In the genomic region with DNA sequence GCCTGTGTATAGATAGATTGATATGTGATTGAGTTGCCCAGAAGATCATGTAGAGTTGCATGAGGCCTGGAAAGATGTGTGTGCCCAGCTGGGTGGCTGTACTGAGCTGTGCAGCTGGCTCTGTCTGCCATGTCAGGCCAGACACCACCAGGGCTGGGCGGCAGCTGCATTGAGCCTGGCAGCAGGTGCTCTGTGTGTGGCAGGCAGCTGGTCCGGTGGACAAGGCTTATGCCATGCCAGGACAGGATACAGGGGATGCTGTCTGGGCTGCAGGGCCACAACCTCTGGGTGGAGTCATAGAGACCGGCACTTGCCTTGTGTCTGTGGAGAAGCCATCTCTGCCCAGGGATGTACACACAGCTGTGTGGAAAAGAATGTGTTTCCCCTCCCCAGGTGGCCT, we compare ENCODE assay signal across 38 mouse cellular contexts. TPM values are rescaled to one million over a fixed set of nuclear protein-coding genes. Genes with fewer than 3 reads are reported as not detected.
A peak's percentile ranks its signal among the peaks of the same experiment; 100 is the strongest.
DNase-seq lines count a peak whose midpoint lies in the region; ATAC-seq and TF ChIP-seq lines count a peak whose summit lies in the region.
"Had no signal": no experiment of that assay in that cellular context is flagged by ENCODE, and none has a peak within 500 bp of the region (broad histone marks: within the 10 kb centered on the region; RNA-seq: fewer than 3 reads in every experiment).

No protein-coding gene starts in this region.

- ATAC-seq in embryonic facial prominence, embryonic 14.5 days (ENCODE audit: low read depth) = peak; percentile 33; the same call in 1 of the 2 replicates
- ATAC-seq in hindbrain, postnatal 0 days = peak; percentile 32; the same call in 1 of the 2 replicates
- ATAC-seq in hindbrain, embryonic 16.5 days = no peak
- no peak for ATAC-seq in midbrain, embryonic 11.5 days (ENCODE audit: low FRiP score)
- ATAC-seq: forebrain, embryonic 14.5 days; inflammation-experienced regulatory T-cells, adult 6 months; Patski had no signal

- WGBS in embryonic facial prominence, embryonic 14.5 days = 64% methylated on average over 3 of the region's 3 CpGs
- WGBS in embryonic facial prominence, embryonic 10.5 days = 86% methylated on average over 3 of the region's 3 CpGs
- WGBS in hindbrain, postnatal 0 days = 39% methylated on average over 3 of the region's 3 CpGs
- WGBS in hindbrain, embryonic 16.5 days = 52% methylated on average over 2 of the region's 3 CpGs
- 80% methylated on average over 3 of the region's 3 CpGs for WGBS in midbrain, embryonic 11.5 days
- 91% methylated on average over 3 of the region's 3 CpGs for WGBS in midbrain, embryonic 10.5 days

- no peaks in the 10 kb centered on the region for H3K9me3 ChIP-seq in embryonic facial prominence, embryonic 14.5 days (ENCODE audit: control insufficient read depth, low read length)
- H3K9me3 ChIP-seq in embryonic facial prominence, embryonic 10.5 days = no peaks in the 10 kb centered on the region
- H3K9me3 ChIP-seq in hindbrain, postnatal 0 days (ENCODE audit: low read length) = no peaks in the 10 kb centered on the region
- H3K9me3 ChIP-seq in hindbrain, embryonic 16.5 days (ENCODE audit: control insufficient read depth, low read length) = no peaks in the 10 kb centered on the region
- H3K9me3 ChIP-seq in midbrain, embryonic 11.5 days (ENCODE audit: control insufficient read depth, low read length) = no peaks in the 10 kb centered on the region
- no peaks in the 10 kb centered on the region for H3K9me3 ChIP-seq in midbrain, embryonic 10.5 days (replicated peaks)
- H3K9me3 ChIP-seq: embryonic facial prominence, embryonic 13.5 days; G1E; heart, embryonic 10.5 days; hindbrain, embryonic 13.5 days; liver, embryonic 15.5 days; stomach, embryonic 15.5 days had no signal

- no peak overlapping the region for H3K4me2 ChIP-seq in embryonic facial prominence, embryonic 14.5 days (ENCODE audit: low read depth, low read length)
- no peak overlapping the region for H3K4me2 ChIP-seq in hindbrain, postnatal 0 days (ENCODE audit: low read depth, low read length)
- H3K4me2 ChIP-seq in hindbrain, embryonic 16.5 days (ENCODE audit: low read length) = no peak overlapping the region
- H3K4me2 ChIP-seq in midbrain, embryonic 11.5 days = no peak overlapping the region
- H3K4me2 ChIP-seq: embryonic facial prominence, embryonic 13.5 days; hindbrain, embryonic 13.5 days; liver, embryonic 15.5 days; lung, embryonic 14.5 days; stomach, embryonic 15.5 days had no signal

- no peaks in the 10 kb centered on the region for H3K27me3 ChIP-seq in embryonic facial prominence, embryonic 14.5 days (replicated peaks; ENCODE audit: control insufficient read depth, insufficient read depth, low read length)
- peaks cover 8% of the 10 kb centered on the region; the same call in 1 of the 2 replicates for H3K27me3 ChIP-seq in embryonic facial prominence, embryonic 10.5 days (replicated peaks; ENCODE audit: low read depth, poor library complexity, severe bottlenecking)
- no peaks in the 10 kb centered on the region for H3K27me3 ChIP-seq in hindbrain, postnatal 0 days (ENCODE audit: insufficient read depth, low read length)
- no peaks in the 10 kb centered on the region for H3K27me3 ChIP-seq in hindbrain, embryonic 16.5 days (replicated peaks; ENCODE audit: control insufficient read depth, insufficient read depth, low read length)
- no peaks in the 10 kb centered on the region for H3K27me3 ChIP-seq in midbrain, embryonic 11.5 days (ENCODE audit: control insufficient read depth, insufficient read depth, low read length)
- no peaks in the 10 kb centered on the region for H3K27me3 ChIP-seq in midbrain, embryonic 10.5 days (ENCODE audit: low read depth, poor library complexity, severe bottlenecking)
- H3K27me3 ChIP-seq: embryonic facial prominence, embryonic 13.5 days; hindbrain, embryonic 13.5 days; Patski; stomach, embryonic 15.5 days had no signal

- TF ChIP-seq CTCF in hindbrain, postnatal 0 days (IDR thresholded peaks at IDR 0.05; ENCODE audit: low read depth) = no peak

- no peaks in the 10 kb centered on the region for H3K4me1 ChIP-seq in embryonic facial prominence, embryonic 14.5 days (ENCODE audit: control insufficient read depth, insufficient read depth, low read length)
- H3K4me1 ChIP-seq in embryonic facial prominence, embryonic 10.5 days = peaks cover 4% of the 10 kb centered on the region; the same call in 1 of the 2 replicates
- H3K4me1 ChIP-seq in hindbrain, postnatal 0 days (ENCODE audit: insufficient read depth, low read length) = no peaks in the 10 kb centered on the region
- no peaks in the 10 kb centered on the region for H3K4me1 ChIP-seq in hindbrain, embryonic 16.5 days (ENCODE audit: control insufficient read depth, insufficient read depth, low read depth, low read length)
- no peaks in the 10 kb centered on the region for H3K4me1 ChIP-seq in midbrain, embryonic 11.5 days (ENCODE audit: control insufficient read depth, insufficient read depth, low read length)
- H3K4me1 ChIP-seq in midbrain, embryonic 10.5 days = peaks cover 20% of the 10 kb centered on the region
- H3K4me1 ChIP-seq: heart, embryonic 10.5 days; liver, embryonic 15.5 days had no signal

- H3K4me3 ChIP-seq in embryonic facial prominence, embryonic 14.5 days (ENCODE audit: low read depth, low read length) = no peak overlapping the region
- no peak overlapping the region for H3K4me3 ChIP-seq in embryonic facial prominence, embryonic 10.5 days
- no peak overlapping the region for H3K4me3 ChIP-seq in hindbrain, postnatal 0 days (ENCODE audit: low read length)
- H3K4me3 ChIP-seq in hindbrain, embryonic 16.5 days (ENCODE audit: low read length) = no peak overlapping the region
- H3K4me3 ChIP-seq in midbrain, embryonic 11.5 days (ENCODE audit: low read depth, low read length) = no peak overlapping the region
- no peak overlapping the region for H3K4me3 ChIP-seq in midbrain, embryonic 10.5 days
- H3K4me3 ChIP-seq: embryonic facial prominence, embryonic 13.5 days; heart, embryonic 10.5 days; hindbrain, embryonic 13.5 days; layer of hippocampus, adult 2 months; liver, embryonic 15.5 days; stomach, embryonic 15.5 days had no signal

- no peaks in the 10 kb centered on the region for H3K36me3 ChIP-seq in embryonic facial prominence, embryonic 14.5 days (ENCODE audit: control insufficient read depth, insufficient read depth, low read length)
- H3K36me3 ChIP-seq in embryonic facial prominence, embryonic 10.5 days (replicated peaks) = no peaks in the 10 kb centered on the region
- no peaks in the 10 kb centered on the region for H3K36me3 ChIP-seq in hindbrain, postnatal 0 days (ENCODE audit: insufficient read depth, low read length)
- no peaks in the 10 kb centered on the region for H3K36me3 ChIP-seq in hindbrain, embryonic 16.5 days (ENCODE audit: control insufficient read depth, insufficient read depth, low read length)
- no peaks in the 10 kb centered on the region for H3K36me3 ChIP-seq in midbrain, embryonic 11.5 days (ENCODE audit: control insufficient read depth, insufficient read depth, low read length)
- H3K36me3 ChIP-seq in midbrain, embryonic 10.5 days = no peaks in the 10 kb centered on the region
- H3K36me3 ChIP-seq: G1E; heart, embryonic 10.5 days; hindbrain, embryonic 13.5 days; liver, embryonic 15.5 days; stomach, embryonic 15.5 days had no signal

- H3K9ac ChIP-seq in embryonic facial prominence, embryonic 14.5 days (ENCODE audit: low read depth, low read length) = no peak overlapping the region
- H3K9ac ChIP-seq in hindbrain, postnatal 0 days (replicated peaks; ENCODE audit: low read length) = no peak overlapping the region
- H3K9ac ChIP-seq in hindbrain, embryonic 16.5 days (ENCODE audit: low read depth, low read length) = no peak overlapping the region
- no peak overlapping the region for H3K9ac ChIP-seq in midbrain, embryonic 11.5 days (ENCODE audit: low read length)
- H3K9ac ChIP-seq: embryonic facial prominence, embryonic 13.5 days; hindbrain, embryonic 13.5 days; liver, embryonic 15.5 days; lung, embryonic 14.5 days; stomach, embryonic 15.5 days had no signal

- no peak for DNase-seq in embryonic facial prominence, embryonic 14.5 days (ENCODE audit: low spot score)
- no peak for DNase-seq in embryonic facial prominence, embryonic 10.5 days (ENCODE audit: low spot score)
- no peak for DNase-seq in hindbrain, postnatal 0 days (ENCODE audit: low spot score)
- peak; percentile 49 for DNase-seq in midbrain, embryonic 11.5 days (ENCODE audit: low spot score, missing footprints)
- DNase-seq in midbrain, embryonic 10.5 days (ENCODE audit: low spot score) = no peak
- DNase-seq in layer of hippocampus, adult 8-10 months (ENCODE audit: low spot score in 2 of 2) = no peak
- DNase-seq: adrenal gland, postnatal 14 days; cerebellum, adult 11-12 months; cerebellum, adult 9-11 months; embryo, embryonic 11 days; heart, adult 11 months; heart, postnatal 4 days; kidney, adult 11 months; kidney, postnatal 25 days; lung, embryonic 14.5 days; lung, postnatal 14 days; midbrain, embryonic 14.5 days; right cerebral cortex, postnatal 25 days; thymus, postnatal 14 days had no signal

- no peak overlapping the region for H3K27ac ChIP-seq in embryonic facial prominence, embryonic 14.5 days (replicated peaks; ENCODE audit: low read depth, low read length)
- no peak overlapping the region for H3K27ac ChIP-seq in embryonic facial prominence, embryonic 10.5 days (replicated peaks)
- no peak overlapping the region for H3K27ac ChIP-seq in hindbrain, postnatal 0 days
- no peak overlapping the region for H3K27ac ChIP-seq in hindbrain, embryonic 16.5 days (ENCODE audit: low read depth, low read length)
- no peak overlapping the region for H3K27ac ChIP-seq in midbrain, embryonic 11.5 days (ENCODE audit: low read depth, low read length)
- H3K27ac ChIP-seq in midbrain, embryonic 10.5 days (replicated peaks) = no peak overlapping the region
- H3K27ac ChIP-seq: embryonic facial prominence, embryonic 13.5 days; heart, embryonic 10.5 days; hindbrain, embryonic 13.5 days; layer of hippocampus, adult 2 months; liver, embryonic 15.5 days; stomach, embryonic 15.5 days had no signal

RNA-seq across cellular contexts. Expression of a gene that starts 16.3 kb away (rescaled TPM):
- polyA plus RNA-seq in embryonic facial prominence, embryonic 14.5 days (2014; fragmentation: Nextera tagmentation; extraction: Ambion mirVana) = 4.8 and 5.8 TPM in 2 replicates
- polyA plus RNA-seq in embryonic facial prominence, embryonic 10.5 days (2016; fragmentation: Nextera tagmentation; extraction: Ambion mirVana) = 2.3 and 2.6 TPM in 2 replicates
- 2.8 and 4.5 TPM in 2 replicates for total RNA-seq in hindbrain, postnatal 0 days (2014; rRNA removed)
- polyA plus RNA-seq in hindbrain, postnatal 0 days (2015; fragmentation: Nextera tagmentation; extraction: Ambion mirVana) = 2.1 and 2.3 TPM in 2 replicates
- 3.1 and 3.5 TPM in 2 replicates for polyA plus RNA-seq in hindbrain, embryonic 16.5 days (2015; fragmentation: Nextera tagmentation; extraction: Ambion mirVana)
- 4.0 and 4.8 TPM in 2 replicates for polyA plus RNA-seq in midbrain, embryonic 11.5 days (2014; fragmentation: Nextera tagmentation; extraction: Ambion mirVana)
- 7.8 and 9.7 TPM in 2 replicates for polyA plus RNA-seq in midbrain, embryonic 10.5 days (2016; fragmentation: Nextera tagmentation; extraction: Ambion mirVana)
- total RNA-seq in layer of hippocampus, adult 8-10 months (2022) = 1 to 10 TPM; 2.9 to 7.3 (median 4.5) TPM
- total RNA-seq: neutrophil, adult 5-6 weeks had no signal
- polyA plus RNA-seq: G1E; inflammation-experienced regulatory T-cells, adult 6 months had no signal

RNA-seq across cellular contexts. Expression of a gene that starts 32.4 kb away (rescaled TPM):
- 0.77 and 0.78 TPM in 2 replicates for polyA plus RNA-seq in embryonic facial prominence, embryonic 14.5 days (2014; fragmentation: Nextera tagmentation; extraction: Ambion mirVana)
- 0.77 and 1.7 TPM in 2 replicates for polyA plus RNA-seq in embryonic facial prominence, embryonic 10.5 days (2016; fragmentation: Nextera tagmentation; extraction: Ambion mirVana)
- 0.61 and 0.68 TPM in 2 replicates for total RNA-seq in hindbrain, postnatal 0 days (2014; rRNA removed)
- 0.31 and 0.44 TPM in 2 replicates for polyA plus RNA-seq in hindbrain, postnatal 0 days (2015; fragmentation: Nextera tagmentation; extraction: Ambion mirVana)
- 0.45 and 0.77 TPM in 2 replicates for polyA plus RNA-seq in hindbrain, embryonic 16.5 days (2015; fragmentation: Nextera tagmentation; extraction: Ambion mirVana)
- polyA plus RNA-seq in midbrain, embryonic 11.5 days (2014; fragmentation: Nextera tagmentation; extraction: Ambion mirVana) = 1.4 and 2.0 TPM in 2 replicates
- 5.3 and 8.7 TPM in 2 replicates for polyA plus RNA-seq in midbrain, embryonic 10.5 days (2016; fragmentation: Nextera tagmentation; extraction: Ambion mirVana)
- under 1 TPM in 3 of 4 experiments, not detected in 1; 0.10 to 0.22 (median 0.16) TPM for total RNA-seq in layer of hippocampus, adult 8-10 months (2022)
- total RNA-seq: adrenal gland, postnatal 14 days; G1E; heart, postnatal 4 days; left cerebral cortex, postnatal 10 days; liver, adult 2 months; neutrophil, adult 5-6 weeks had no signal
- polyA plus RNA-seq: G1E; heart, postnatal 0 days; kidney, embryonic 14.5 days; liver, adult 2 months; liver, embryonic 15.5 days; lung, embryonic 14.5 days; Patski had no signal

RNA-seq across cellular contexts. Expression of a gene that starts 52.5 kb away (rescaled TPM):
- not detected in 2 replicates for polyA plus RNA-seq in embryonic facial prominence, embryonic 14.5 days (2014; fragmentation: Nextera tagmentation; extraction: Ambion mirVana)
- polyA plus RNA-seq in embryonic facial prominence, embryonic 10.5 days (2016; fragmentation: Nextera tagmentation; extraction: Ambion mirVana) = not detected in 2 replicates
- not detected in 2 replicates for total RNA-seq in hindbrain, postnatal 0 days (2014; rRNA removed)
- not detected in 2 replicates for polyA plus RNA-seq in hindbrain, postnatal 0 days (2015; fragmentation: Nextera tagmentation; extraction: Ambion mirVana)
- not detected in 2 replicates for polyA plus RNA-seq in hindbrain, embryonic 16.5 days (2015; fragmentation: Nextera tagmentation; extraction: Ambion mirVana)
- polyA plus RNA-seq in midbrain, embryonic 11.5 days (2014; fragmentation: Nextera tagmentation; extraction: Ambion mirVana) = not detected in 2 replicates
- not detected in 2 replicates for polyA plus RNA-seq in midbrain, embryonic 10.5 days (2016; fragmentation: Nextera tagmentation; extraction: Ambion mirVana)
- not detected for total RNA-seq in layer of hippocampus, adult 8-10 months (2022)
- total RNA-seq: adrenal gland, postnatal 14 days; heart, postnatal 4 days; layer of hippocampus, adult 2 months; layer of hippocampus, postnatal 25 days; left cerebral cortex, postnatal 10 days; liver, adult 2 months; neutrophil, adult 5-6 weeks had no signal
- polyA plus RNA-seq: embryonic facial prominence, embryonic 13.5 days; forebrain, embryonic 14.5 days; G1E; heart, embryonic 10.5 days; heart, postnatal 0 days; hindbrain, embryonic 13.5 days; kidney, embryonic 14.5 days; limb, embryonic 11.5 days; liver, adult 2 months; liver, embryonic 15.5 days; lung, embryonic 14.5 days; neural tube, embryonic 11.5 days; Patski; stomach, embryonic 15.5 days had no signal

Comparison
In these comparisons a context has a peak if more than half of its experiments do, and no peak if none do; other contexts are left out.
1. ATAC-seq: peak in embryonic facial prominence, embryonic 14.5 days (single experiment) and hindbrain, postnatal 0 days (single experiment); none in hindbrain, embryonic 16.5 days (single experiment) and midbrain, embryonic 11.5 days (single experiment).